Mouse (Mus musculus) layer of hippocampus, adult 8-10 months (tissue): ENCODE measurements at regions not wholly inside any gene's neighbourhood (a gene's known extent, or its start where the extent isn't known, plus 50 kb on each side); places are given as distances from the start of the nearest gene placed in this dataset.
"Not testable (repeated sequence)": the region's sequence is repeated elsewhere in the genome, so short reads cannot be mapped to it uniquely, and the experiment has no call there.

Experiments used
- DNase-seq, 2 experiments: peaks; one replicate each; pipeline ENCODE4 v3.0.0; 2022; ENCODE audit warnings: low spot score in 2 of 2

DNA sequence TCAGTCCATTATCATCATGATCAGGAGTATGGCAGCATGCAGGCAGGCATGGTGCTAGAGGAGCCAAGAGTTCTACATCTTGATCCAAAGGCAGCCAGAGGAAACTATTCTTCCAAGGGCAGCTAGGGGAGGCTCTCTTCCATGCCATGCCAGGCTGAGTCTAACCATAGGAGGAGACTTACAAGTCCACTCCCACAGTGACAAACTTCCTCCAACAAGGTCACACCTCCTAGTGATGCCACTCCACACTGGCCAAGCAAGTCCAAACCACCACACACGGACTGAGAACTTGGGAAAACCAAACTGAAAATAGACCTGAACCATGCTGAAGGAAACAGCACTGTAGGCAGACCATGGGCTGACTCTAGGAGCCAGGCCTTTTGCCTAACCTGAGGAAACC lies 197.4 kb downstream of the Prex1 start:
- DNase-seq: no peak

- DNase-seq: no peak
Measured at GRCm38 (mm10) chr2:166514664-166515063, 199.0 kb downstream of the Prex1 start.

- DNase-seq: no peak
Measured at GRCm38 (mm10) chr2:166512488-166512887, 201.1 kb downstream of the Prex1 start.

DNA sequence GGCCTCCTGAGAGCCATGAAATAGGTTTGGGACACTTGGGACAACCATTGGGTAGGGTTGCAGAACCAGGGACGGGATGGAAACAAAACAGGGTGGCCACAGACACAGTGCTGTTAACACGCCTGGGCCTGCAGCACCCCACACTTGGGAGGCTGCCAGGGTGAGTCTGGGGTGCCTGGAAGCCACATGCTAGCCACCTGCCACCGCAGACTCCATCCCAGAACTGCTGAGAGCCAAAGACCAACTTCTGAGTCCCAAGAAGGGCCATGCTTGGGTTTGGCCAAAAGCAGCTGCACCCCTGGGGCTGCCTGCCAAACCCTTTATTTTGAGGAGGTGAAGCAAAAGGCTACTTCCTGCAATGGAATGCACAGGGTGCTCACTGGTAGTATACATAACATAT lies 202.2 kb downstream of the Prex1 start:
- not testable (repeated sequence) for DNase-seq

GRCm38 (mm10) chr2:166510776-166511175 lies 202.9 kb downstream of the Prex1 start:
- no peak for DNase-seq

DNA sequence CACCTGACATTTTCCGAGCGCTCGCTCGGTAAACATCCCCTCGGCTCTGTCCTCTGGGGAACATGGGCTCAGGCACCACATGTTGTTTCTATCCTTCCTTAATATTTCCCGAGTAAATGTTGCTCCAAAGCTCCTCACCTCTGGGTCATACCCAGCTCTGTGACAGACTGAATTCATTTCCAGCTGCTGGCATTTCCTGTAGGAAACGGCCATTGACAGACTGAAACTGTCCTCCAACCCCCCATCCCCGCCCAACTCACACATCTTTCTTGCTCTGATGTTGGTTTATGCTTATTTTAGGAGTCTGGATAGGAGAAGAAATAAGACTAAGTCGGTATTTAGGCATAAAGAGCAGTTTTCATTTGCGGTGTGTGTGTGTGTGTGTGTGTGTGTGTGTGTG lies 204.0 kb downstream of the Prex1 start:
- no peak for DNase-seq

GRCm38 (mm10) chr2:166508656-166509420 lies 204.8 kb downstream of the Prex1 start:
- DNase-seq: no peak

DNA sequence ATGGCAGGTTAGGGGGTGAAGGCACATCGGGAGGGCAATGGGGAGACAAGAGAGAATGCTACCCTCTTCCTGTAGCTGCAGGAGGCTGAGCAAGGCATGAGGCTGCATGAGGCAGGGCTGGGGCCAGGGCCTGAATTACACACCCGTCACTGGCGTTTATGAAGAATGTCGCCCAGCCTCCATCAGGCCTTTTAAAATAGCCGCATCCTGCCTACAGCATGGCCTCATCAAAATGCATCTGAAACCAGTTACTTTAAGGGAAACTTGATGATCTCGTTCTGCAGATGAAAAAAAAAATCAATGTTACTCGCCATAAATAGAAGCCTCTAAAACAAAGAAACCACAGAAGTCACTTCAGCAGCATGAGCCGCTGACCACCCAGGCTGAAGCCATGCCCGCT lies 208.3 kb downstream of the Prex1 start:
- no peak for DNase-seq

GRCm38 (mm10) chr2:166503666-166504065 lies 210.0 kb downstream of the Prex1 start:
- DNase-seq: no peak

GRCm38 (mm10) chr2:166492895-166493294 lies 220.7 kb downstream of the Prex1 start:
- DNase-seq: no peak

DNA sequence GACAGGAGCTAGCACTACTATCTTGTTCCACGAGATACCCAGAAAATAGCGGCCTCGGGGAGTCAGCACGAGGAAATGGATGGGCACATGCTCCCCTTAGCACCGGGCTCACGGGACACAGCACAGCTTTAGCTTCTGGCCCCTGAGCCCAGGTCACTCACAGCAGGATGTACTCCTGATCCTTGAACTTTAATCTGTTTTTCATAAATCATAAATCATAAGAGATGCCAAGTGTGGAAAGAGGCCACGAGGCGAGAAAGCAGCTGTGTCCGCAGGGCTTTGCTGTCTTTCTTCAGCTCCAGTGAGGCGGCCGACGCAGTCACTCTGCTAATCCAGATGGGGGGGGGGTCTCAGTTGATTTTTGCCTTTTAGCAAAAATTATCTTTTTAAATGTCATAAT lies 221.2 kb downstream of the Prex1 start:
- no peak for DNase-seq

DNA sequence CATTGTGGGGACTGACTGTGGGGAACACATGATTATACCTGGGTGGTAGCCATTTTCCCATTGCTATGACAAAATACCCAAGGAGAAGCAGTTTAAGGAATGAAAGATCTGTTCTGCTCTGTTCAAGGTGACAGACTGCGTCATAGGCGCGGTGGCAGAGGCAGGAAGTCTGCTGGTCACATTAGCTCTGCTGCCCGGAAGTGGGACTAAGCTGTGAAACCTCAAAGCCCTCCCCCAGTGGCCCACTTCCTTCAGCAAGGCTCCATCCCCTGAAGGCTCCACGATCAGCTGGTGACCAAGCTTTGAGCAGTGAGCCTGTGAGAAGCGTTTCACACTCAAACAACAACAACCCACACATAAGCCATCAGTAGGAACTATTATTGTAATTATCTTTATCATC lies 221.8 kb downstream of the Prex1 start:
- DNase-seq: no peak

GRCm38 (mm10) chr2:166489041-166489872 lies 224.4 kb downstream of the Prex1 start:
- no peak for DNase-seq

GRCm38 (mm10) chr2:166487688-166488087 lies 225.9 kb downstream of the Prex1 start:
- DNase-seq: peak in 1 of 2 experiments; percentile 21

GRCm38 (mm10) chr2:166485788-166486187 lies 227.8 kb downstream of the Prex1 start:
- no peak for DNase-seq

DNA sequence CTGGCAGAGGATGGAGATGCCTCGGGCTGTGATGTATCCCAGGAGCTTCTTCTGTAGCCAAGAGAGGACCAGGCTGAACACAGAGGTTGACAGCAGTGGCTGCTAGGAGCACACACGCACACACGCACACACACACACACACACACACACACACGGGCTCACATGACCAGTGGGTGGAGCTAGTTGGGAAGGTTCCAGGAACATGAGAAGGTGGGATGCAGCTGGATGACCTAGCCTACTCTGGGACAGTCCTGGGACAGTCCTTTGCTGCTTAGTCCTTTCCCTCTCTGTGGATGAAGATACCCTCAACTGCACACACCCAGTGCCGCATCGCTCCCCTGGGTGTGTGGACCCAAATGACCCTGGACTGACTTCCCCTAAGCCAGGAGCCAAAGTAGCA lies 228.3 kb downstream of the Prex1 start:
- no peak for DNase-seq

- DNase-seq: no peak
Measured at GRCm38 (mm10) chr2:166483617-166484319, 229.9 kb downstream of the Prex1 start.

DNA sequence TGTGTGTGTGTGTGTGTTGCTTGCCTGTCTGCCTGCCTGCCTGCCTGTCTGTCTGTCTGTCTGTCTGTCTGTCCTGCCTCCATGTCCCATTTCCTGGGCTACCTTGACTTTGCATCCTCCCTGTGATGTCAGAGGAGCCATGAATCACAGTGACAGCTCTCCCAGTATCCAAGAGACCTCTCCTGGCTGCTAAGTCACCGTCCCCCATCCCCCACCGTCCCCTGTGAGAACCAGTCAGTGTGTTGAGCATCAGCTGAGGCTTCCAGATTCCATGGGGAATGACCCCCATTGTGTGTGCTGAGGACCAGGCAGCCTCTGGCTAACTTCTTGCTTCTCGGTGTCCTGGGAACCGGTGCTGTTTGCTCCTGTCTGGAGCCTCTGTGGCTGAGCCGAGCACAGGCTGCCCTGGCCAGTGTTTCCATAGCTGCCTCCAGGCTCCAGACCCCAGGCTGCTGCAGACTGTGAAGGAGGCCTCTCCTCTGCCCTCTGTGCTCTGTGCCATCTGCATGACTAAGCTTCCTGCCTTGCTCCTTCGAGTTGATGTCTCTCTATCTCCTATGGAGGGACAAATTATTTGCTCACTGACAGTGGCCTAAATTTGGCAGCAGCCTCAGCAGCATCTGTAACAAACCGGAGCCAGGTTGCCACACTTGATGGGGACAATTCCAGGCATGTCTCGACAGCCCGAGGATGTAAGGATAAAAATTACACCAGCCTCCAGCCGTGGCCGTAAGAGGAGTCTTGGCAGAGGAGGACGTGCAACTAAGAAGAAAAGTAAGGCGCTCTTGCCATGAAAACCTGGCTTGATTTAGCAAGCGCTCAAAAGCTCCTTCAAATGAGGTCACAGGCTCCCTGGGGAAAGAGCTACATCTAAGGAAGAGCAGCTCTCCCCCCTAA lies 230.7 kb downstream of the Prex1 start:
- DNase-seq: no peak

DNA sequence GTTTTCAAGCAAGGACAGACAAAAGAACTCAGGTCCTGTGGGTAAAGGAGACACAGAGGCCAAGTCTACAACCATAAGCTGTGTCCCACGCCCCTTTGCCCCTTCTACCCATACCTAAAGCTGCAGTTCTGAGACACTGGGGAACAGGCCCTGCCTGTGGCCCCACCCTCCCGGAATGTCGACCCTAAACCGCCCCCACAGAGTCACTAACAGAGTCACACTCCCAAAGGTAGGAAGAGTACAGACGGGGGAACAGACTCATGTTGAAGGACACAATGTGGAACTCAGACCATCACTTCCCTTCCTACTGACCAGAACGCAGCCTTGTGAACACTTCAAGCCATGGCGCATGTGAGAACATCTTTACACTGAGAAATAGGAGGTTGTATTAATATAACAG lies 231.9 kb downstream of the Prex1 start:
- DNase-seq: no peak

- no peak for DNase-seq
Measured at GRCm38 (mm10) chr2:166481362-166481761, 232.3 kb downstream of the Prex1 start.

DNA sequence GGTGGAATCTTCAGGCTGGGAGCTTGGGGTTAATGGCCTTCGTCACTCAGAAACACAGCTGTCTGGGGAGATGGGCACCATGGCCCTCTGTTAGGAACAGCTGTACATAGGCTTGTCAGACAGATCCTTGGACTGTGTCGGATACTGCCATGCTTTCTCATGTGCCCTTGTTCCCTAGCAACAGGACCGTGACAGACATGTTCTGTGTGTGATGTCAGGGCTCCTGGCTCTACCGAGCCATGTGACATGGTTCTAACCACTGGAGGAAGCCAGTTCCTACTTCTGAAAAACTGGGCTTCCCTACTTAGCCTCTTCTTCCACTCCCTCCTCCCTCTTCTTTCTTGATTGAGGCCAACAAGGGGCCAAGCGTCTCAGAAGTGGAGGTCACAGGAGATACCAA lies 232.7 kb downstream of the Prex1 start:
- DNase-seq: no peak
